25 mouse cellular contexts compared by ENCODE assay signal in the genomic region with DNA sequence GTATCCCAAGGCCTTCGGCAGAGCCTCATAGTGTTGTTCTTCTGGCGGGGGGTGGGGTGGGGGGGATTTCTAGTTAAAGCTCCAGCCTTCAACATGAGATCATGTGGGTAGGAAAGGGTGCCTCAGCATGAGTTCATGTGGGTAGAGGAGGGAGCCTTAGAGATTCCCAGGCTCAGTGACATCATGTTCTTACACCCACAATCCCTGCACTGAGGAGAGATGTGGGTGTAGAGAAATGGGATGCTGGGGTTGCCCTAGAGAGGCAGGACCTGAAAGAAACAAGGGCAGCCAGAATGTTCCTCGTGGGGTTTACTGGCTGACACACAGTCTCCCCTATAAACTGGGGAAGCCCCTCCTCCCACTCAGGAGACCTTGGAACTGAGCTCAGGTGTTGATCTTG. TPM values are rescaled to one million over a fixed set of nuclear protein-coding genes. Genes with fewer than 3 reads are reported as not detected.
"Had no signal": no experiment of that assay in that cellular context is flagged by ENCODE, and none has a peak within 500 bp of the region (broad histone marks: within the 10 kb centered on the region; RNA-seq: fewer than 3 reads in every experiment).

No protein-coding gene starts in this region.

- H3K4me2 ChIP-seq: kidney, embryonic 15.5 days; limb, embryonic 12.5 days; liver, embryonic 13.5 days; midbrain, embryonic 11.5 days; neural tube, embryonic 12.5 days; neural tube, embryonic 15.5 days; stomach, embryonic 15.5 days had no signal

- H3K36me3 ChIP-seq: kidney, embryonic 15.5 days; limb, embryonic 12.5 days; liver, embryonic 13.5 days; neural tube, embryonic 12.5 days; neural tube, embryonic 15.5 days; stomach, embryonic 15.5 days had no signal

- H3K27ac ChIP-seq: kidney, embryonic 15.5 days; left cerebral cortex, adult 2 months; limb, embryonic 12.5 days; liver, embryonic 13.5 days; neural tube, embryonic 12.5 days; neural tube, embryonic 15.5 days; stomach, embryonic 15.5 days had no signal

- H3K4me1 ChIP-seq: liver, embryonic 13.5 days; stomach, embryonic 15.5 days had no signal

- H3K9ac ChIP-seq: kidney, embryonic 15.5 days; limb, embryonic 12.5 days; liver, embryonic 13.5 days; neural tube, embryonic 12.5 days; neural tube, embryonic 15.5 days; stomach, embryonic 15.5 days had no signal

- H3K4me3 ChIP-seq: kidney, embryonic 15.5 days; left cerebral cortex, adult 2 months; limb, embryonic 12.5 days; liver, embryonic 13.5 days; neural tube, embryonic 12.5 days; neural tube, embryonic 15.5 days; stomach, embryonic 15.5 days had no signal

- H3K27me3 ChIP-seq: kidney, embryonic 15.5 days; limb, embryonic 12.5 days; neural tube, embryonic 12.5 days; neural tube, embryonic 15.5 days; stomach, embryonic 15.5 days had no signal

- H3K9me3 ChIP-seq: kidney, embryonic 15.5 days; limb, embryonic 12.5 days; liver, embryonic 13.5 days; neural tube, embryonic 12.5 days; neural tube, embryonic 15.5 days; stomach, embryonic 15.5 days had no signal

- DNase-seq: kidney, adult 11 months; kidney, adult 8-10 months; kidney, postnatal 10 days; kidney, postnatal 36 days; layer of hippocampus, postnatal 36 days; liver, embryonic 13.5 days; lung, adult 2 months; lung, postnatal 14 days; lung, postnatal 4 days; midbrain, embryonic 14.5 days; retina, postnatal 1 day; right cerebral cortex, postnatal 4 days; thymus, postnatal 25 days had no signal

RNA-seq across cellular contexts. Expression of gene Cacng1, which starts 5.9 kb away (rescaled TPM):
- total RNA-seq: layer of hippocampus, adult 8-10 months; layer of hippocampus, postnatal 36 days; left cerebral cortex, adult 2 months; left cerebral cortex, postnatal 36 days; liver, adult 2 months; megakaryocyte progenitor cell, adult 5-6 weeks; megakaryocyte-erythroid progenitor cell, adult 5-6 weeks had no signal
